Mouse (Mus musculus): ENCODE measurements around the gene Sim1. TPM values are rescaled to one million over a fixed set of nuclear protein-coding genes. Genes with fewer than 3 reads are reported as not detected.

The Sim1 gene
- polyA plus RNA-seq, 1 experiment from 2014 or later = 0.59 TPM

- ATAC-seq (ENCODE audit: low FRiP score) = no peak
- H3K9ac ChIP-seq = no peak overlapping the region
- H3K27me3 ChIP-seq (ENCODE audit: control insufficient read depth, insufficient read depth, low read length) = peaks cover 37% of the 10 kb centered on the region
- DNase-seq (ENCODE audit: low spot score) = no peak
- no peaks in the 10 kb centered on the region for H3K4me1 ChIP-seq (replicated peaks; ENCODE audit: control insufficient read depth, insufficient read depth, low read length)
- H3K4me2 ChIP-seq (replicated peaks) = no peak overlapping the region
- H3K9me3 ChIP-seq (ENCODE audit: control insufficient read depth, low read length) = peaks cover 6% of the 10 kb centered on the region
- no peak overlapping the region for H3K4me3 ChIP-seq (replicated peaks; ENCODE audit: low read length)
- no peaks in the 10 kb centered on the region for H3K36me3 ChIP-seq (replicated peaks; ENCODE audit: control insufficient read depth, insufficient read depth)
- no peak overlapping the region for H3K27ac ChIP-seq
- 54% methylated on average over 2 of the region's 2 CpGs for WGBS
Measured at GRCm38 (mm10) chr10:50915607-50916006, 21.1 kb downstream of the Sim1 start.

GRCm38 (mm10) chr10:50929281-50929680 lies 34.7 kb downstream of the Sim1 start:
- Histone ChIP-seq H3K4me1 (replicated peaks; ENCODE audit: control insufficient read depth, insufficient read depth, low read length) (no peaks in the 10 kb centered on the region), H3K9ac (no peak overlapping the region), H3K36me3 (replicated peaks; ENCODE audit: control insufficient read depth, insufficient read depth) (no peaks in the 10 kb centered on the region), H3K4me2 (replicated peaks) (no peak overlapping the region), H3K9me3 (ENCODE audit: control insufficient read depth, low read length) (no peaks in the 10 kb centered on the region), H3K4me3 (replicated peaks; ENCODE audit: low read length) (no peak overlapping the region), H3K27me3 (ENCODE audit: control insufficient read depth, insufficient read depth, low read length) (no peaks in the 10 kb centered on the region), H3K27ac (no peak overlapping the region)
- ATAC-seq (ENCODE audit: low FRiP score) (no peak), DNase-seq (ENCODE audit: low spot score) (no peak)
- WGBS = 59% methylated on average over 5 of the region's 5 CpGs

GRCm38 (mm10) chr10:50935673-50936072 lies 41.1 kb downstream of the Sim1 start:
- Histone ChIP-seq H3K9me3 (ENCODE audit: control insufficient read depth, low read length) (no peaks in the 10 kb centered on the region), H3K9ac (no peak overlapping the region), H3K4me2 (replicated peaks) (no peak overlapping the region), H3K4me1 (replicated peaks; ENCODE audit: control insufficient read depth, insufficient read depth, low read length) (no peaks in the 10 kb centered on the region), H3K4me3 (replicated peaks; ENCODE audit: low read length) (no peak overlapping the region), H3K27me3 (ENCODE audit: control insufficient read depth, insufficient read depth, low read length) (no peaks in the 10 kb centered on the region), H3K36me3 (replicated peaks; ENCODE audit: control insufficient read depth, insufficient read depth) (no peaks in the 10 kb centered on the region), H3K27ac (no peak overlapping the region)
- ATAC-seq (ENCODE audit: low FRiP score) = no peak
- DNase-seq (ENCODE audit: low spot score) = no peak

- H3K9me3 ChIP-seq (ENCODE audit: control insufficient read depth, low read length) = no peaks in the 10 kb centered on the region
- H3K4me2 ChIP-seq (replicated peaks) = no peak overlapping the region
- no peak overlapping the region for H3K4me3 ChIP-seq (replicated peaks; ENCODE audit: low read length)
- no peaks in the 10 kb centered on the region for H3K4me1 ChIP-seq (replicated peaks; ENCODE audit: control insufficient read depth, insufficient read depth, low read length)
- 82% methylated on average over 1 of the region's 1 CpGs for WGBS
- H3K36me3 ChIP-seq (replicated peaks; ENCODE audit: control insufficient read depth, insufficient read depth) = no peaks in the 10 kb centered on the region
- ATAC-seq (ENCODE audit: low FRiP score) (no peak), DNase-seq (ENCODE audit: low spot score) (no peak)
- H3K27ac ChIP-seq = no peak overlapping the region
- H3K27me3 ChIP-seq (ENCODE audit: control insufficient read depth, insufficient read depth, low read length) = no peaks in the 10 kb centered on the region
- H3K9ac ChIP-seq = no peak overlapping the region
Measured at GRCm38 (mm10) chr10:50973625-50974024, 79.1 kb downstream of the Sim1 start.

GRCm38 (mm10) chr10:50981849-50982248 lies 87.3 kb downstream of the Sim1 start:
- WGBS = 84% methylated on average over 3 of the region's 3 CpGs
- Histone ChIP-seq H3K27me3 (ENCODE audit: control insufficient read depth, insufficient read depth, low read length) (no peaks in the 10 kb centered on the region), H3K9me3 (ENCODE audit: control insufficient read depth, low read length) (no peaks in the 10 kb centered on the region), H3K36me3 (replicated peaks; ENCODE audit: control insufficient read depth, insufficient read depth) (no peaks in the 10 kb centered on the region), H3K9ac (no peak overlapping the region), H3K27ac (no peak overlapping the region), H3K4me1 (replicated peaks; ENCODE audit: control insufficient read depth, insufficient read depth, low read length) (no peaks in the 10 kb centered on the region), H3K4me3 (replicated peaks; ENCODE audit: low read length) (no peak overlapping the region), H3K4me2 (replicated peaks) (no peak overlapping the region)
- no peak for DNase-seq (ENCODE audit: low spot score)
- no peak for ATAC-seq (ENCODE audit: low FRiP score)

GRCm38 (mm10) chr10:50983620-50984019 lies 89.1 kb downstream of the Sim1 start:
- DNase-seq (ENCODE audit: low spot score) = no peak
- Histone ChIP-seq H3K4me2 (replicated peaks) (no peak overlapping the region), H3K36me3 (replicated peaks; ENCODE audit: control insufficient read depth, insufficient read depth) (no peaks in the 10 kb centered on the region), H3K4me1 (replicated peaks; ENCODE audit: control insufficient read depth, insufficient read depth, low read length) (no peaks in the 10 kb centered on the region), H3K9me3 (ENCODE audit: control insufficient read depth, low read length) (no peaks in the 10 kb centered on the region), H3K27me3 (ENCODE audit: control insufficient read depth, insufficient read depth, low read length) (no peaks in the 10 kb centered on the region), H3K4me3 (replicated peaks; ENCODE audit: low read length) (no peak overlapping the region), H3K9ac (no peak overlapping the region), H3K27ac (no peak overlapping the region)
- 96% methylated on average over 4 of the region's 4 CpGs for WGBS
- ATAC-seq (ENCODE audit: low FRiP score) = no peak

GRCm38 (mm10) chr10:51007798-51008197 lies 113.2 kb downstream of the Sim1 start:
- no peak for DNase-seq (ENCODE audit: low spot score)
- 17% methylated on average over 3 of the region's 3 CpGs for whole genome bisulfite sequencing
- Histone ChIP-seq H3K4me3 (replicated peaks; ENCODE audit: low read length) (no peak overlapping the region), H3K27me3 (ENCODE audit: control insufficient read depth, insufficient read depth, low read length) (peaks cover 17% of the 10 kb centered on the region; the same call in 1 of the 2 replicates), H3K4me1 (replicated peaks; ENCODE audit: control insufficient read depth, insufficient read depth, low read length) (peaks cover 10% of the 10 kb centered on the region; the same call in 1 of the 2 replicates), H3K27ac (no peak overlapping the region), H3K4me2 (replicated peaks) (no peak overlapping the region), H3K9ac (no peak overlapping the region), H3K9me3 (ENCODE audit: control insufficient read depth, low read length) (no peaks in the 10 kb centered on the region), H3K36me3 (replicated peaks; ENCODE audit: control insufficient read depth, insufficient read depth) (no peaks in the 10 kb centered on the region)
- ATAC-seq (ENCODE audit: low FRiP score) = no peak

- 7% methylated on average over 8 of the region's 8 CpGs for whole genome bisulfite sequencing
- H3K36me3 ChIP-seq (replicated peaks; ENCODE audit: control insufficient read depth, insufficient read depth) = no peaks in the 10 kb centered on the region
- DNase-seq (ENCODE audit: low spot score) = no peak
Measured at GRCm38 (mm10) chr10:51011391-51012150, 117.0 kb downstream of the Sim1 start.

GRCm38 (mm10) chr10:51014901-51015300 lies 120.3 kb downstream of the Sim1 start:
- WGBS = 20% methylated on average over 2 of the region's 2 CpGs
- ATAC-seq (ENCODE audit: low FRiP score) (peak; percentile 67), DNase-seq (ENCODE audit: low spot score) (no peak)

More at GRCm38 (mm10) chr10:51011391-51012150, 117.0 kb downstream of the Sim1 start:
- Histone ChIP-seq H3K4me3 (replicated peaks; ENCODE audit: low read length) (no peak overlapping the region), H3K9ac (no peak overlapping the region), H3K4me1 (replicated peaks; ENCODE audit: control insufficient read depth, insufficient read depth, low read length) (peaks cover 10% of the 10 kb centered on the region; the same call in 1 of the 2 replicates), H3K27me3 (ENCODE audit: control insufficient read depth, insufficient read depth, low read length) (peaks cover 17% of the 10 kb centered on the region; the same call in 1 of the 2 replicates), H3K9me3 (ENCODE audit: control insufficient read depth, low read length) (no peaks in the 10 kb centered on the region), H3K27ac (no peak overlapping the region), H3K4me2 (replicated peaks) (0 out of 2 replicates have a peak overlapping the region, but pooled peaks have one; percentile 26)
- peak; percentile 64 for ATAC-seq (ENCODE audit: low FRiP score)

More at GRCm38 (mm10) chr10:51014901-51015300, 120.3 kb downstream of the Sim1 start:
- H3K9me3 ChIP-seq (ENCODE audit: control insufficient read depth, low read length) = no peaks in the 10 kb centered on the region
- no peak overlapping the region for H3K27ac ChIP-seq
- H3K36me3 ChIP-seq (replicated peaks; ENCODE audit: control insufficient read depth, insufficient read depth) = no peaks in the 10 kb centered on the region
- peaks cover 10% of the 10 kb centered on the region; the same call in 1 of the 2 replicates for H3K4me1 ChIP-seq (replicated peaks; ENCODE audit: control insufficient read depth, insufficient read depth, low read length)
- H3K9ac ChIP-seq = no peak overlapping the region
- no peak overlapping the region for H3K4me2 ChIP-seq (replicated peaks)
- H3K27me3 ChIP-seq (ENCODE audit: control insufficient read depth, insufficient read depth, low read length) = 0 out of 2 replicates have a peak, but pooled peaks cover 4% of the 10 kb centered on the region
- no peak overlapping the region for H3K4me3 ChIP-seq (replicated peaks; ENCODE audit: low read length)
